Mouse (Mus musculus): Measurements from ENCODE around the gene U2af1l4.

Gene U2af1l4

GRCm38 (mm10) chr7:30552102-30553020, 10.7 kb upstream of the U2af1l4 start, which contains the start of the genes Hspb6 and Proser3:
Gene Hspb6, plus strand, starts transcription at chr7:30552178.
Gene Proser3, minus strand, starts transcription at chr7:30552299.
- DNase-seq (ENCODE audit: low spot score in 2 of 2): peak; percentile 95

- DNase-seq (ENCODE audit: low spot score in 2 of 2): peak in 1 of 2 experiments; percentile 34
Measured at GRCm38 (mm10) chr7:30553021-30553589, 10.0 kb upstream of the U2af1l4 start.

GRCm38 (mm10) chr7:30553810-30554584, 9.1 kb upstream of the U2af1l4 start:
- DNase-seq (ENCODE audit: low spot score in 2 of 2): no peak

GRCm38 (mm10) chr7:30556894-30557536, 6.1 kb upstream of the U2af1l4 start:
- peak in 1 of 2 experiments; percentile 47 for DNase-seq (ENCODE audit: low spot score in 2 of 2)

GRCm38 (mm10) chr7:30557901-30558514, 5.1 kb upstream of the U2af1l4 start:
- no peak for DNase-seq (ENCODE audit: low spot score in 2 of 2)

GRCm38 (mm10) chr7:30558656-30559442, 4.3 kb upstream of the U2af1l4 start:
- DNase-seq (ENCODE audit: low spot score in 2 of 2): no peak

- DNase-seq (ENCODE audit: low spot score in 2 of 2): peak; percentile 91 to 93
Measured at GRCm38 (mm10) chr7:30559443-30559954, 3.6 kb upstream of the U2af1l4 start, which contains the start of gene Lin37. Gene Lin37, minus strand, starts transcription at chr7:30559838.

GRCm38 (mm10) chr7:30560296-30560695, 2.8 kb upstream of the U2af1l4 start:
- no peak for DNase-seq (ENCODE audit: low spot score in 2 of 2)

- DNase-seq (ENCODE audit: low spot score in 2 of 2): peak in 1 of 2 experiments; percentile 28
Measured at GRCm38 (mm10) chr7:30562526-30563116, 480 bp upstream of the U2af1l4 start.

GRCm38 (mm10) chr7:30563906-30564280, 792 bp downstream of the U2af1l4 start:
- peak; percentile 37 to 51 for DNase-seq (ENCODE audit: low spot score in 2 of 2)

GRCm38 (mm10) chr7:30564970-30565571, 2.0 kb downstream of the U2af1l4 start, which contains the start of gene Igflr1:
Gene Igflr1, plus strand, starts transcription at chr7:30565427.
- no peak for DNase-seq (ENCODE audit: low spot score in 2 of 2)

GRCm38 (mm10) chr7:30566033-30566432, 2.9 kb downstream of the U2af1l4 start:
- DNase-seq (ENCODE audit: low spot score in 2 of 2): no peak

GRCm38 (mm10) chr7:30567555-30567954, 4.5 kb downstream of the U2af1l4 start:
- DNase-seq (ENCODE audit: low spot score in 2 of 2): no peak

- DNase-seq (ENCODE audit: low spot score in 2 of 2): no peak
Measured at GRCm38 (mm10) chr7:30572389-30572788, 9.3 kb downstream of the U2af1l4 start.

- no peak for DNase-seq (ENCODE audit: low spot score in 2 of 2)
Measured at GRCm38 (mm10) chr7:30572969-30573368, 9.9 kb downstream of the U2af1l4 start.

GRCm38 (mm10) chr7:30579950-30580349, 16.8 kb downstream of the U2af1l4 start:
- no peak for DNase-seq (ENCODE audit: low spot score in 2 of 2)

- DNase-seq (ENCODE audit: low spot score in 2 of 2): no peak
Measured at GRCm38 (mm10) chr7:30581547-30581946, 18.4 kb downstream of the U2af1l4 start.

- no peak for DNase-seq (ENCODE audit: low spot score in 2 of 2)
Measured at GRCm38 (mm10) chr7:30584339-30584738, 21.2 kb downstream of the U2af1l4 start.

- DNase-seq (ENCODE audit: low spot score in 2 of 2): no peak
Measured at GRCm38 (mm10) chr7:30585170-30585569, 22.1 kb downstream of the U2af1l4 start.

Measured in thymus, postnatal 10 days (tissue).